Mouse (Mus musculus) forebrain, embryonic 12.5 days (tissue): ENCODE measurements around the gene Vamp1. TPM values are rescaled to one million over a fixed set of nuclear protein-coding genes. Genes with fewer than 3 reads are reported as not detected.

Experiments
- ATAC-seq: fragments of 200-750 bp; cut with Nextera tagmentation; 2 replicates; pipeline ENCODE4 v1.8.0; 2017; ENCODE audit warnings: moderate TSS enrichment; ENCODE audit not compliant: low FRiP score
- H3K27ac ChIP-seq: fragments of 300-500 bp; sonication (generic); 2 replicates; pipeline ENCODE4 v1.5.1; 2016; ENCODE audit warnings: mild to moderate bottlenecking
- H3K27me3 ChIP-seq: fragments of 300-500 bp; sonication (generic); 2 replicates; pipeline ENCODE4 v1.6.1; 2016; ENCODE audit warnings: mild to moderate bottlenecking
- H3K36me3 ChIP-seq: fragments of 300-500 bp; sonication (generic); replicated peaks from 2 replicates; pipeline ENCODE4 v1.6.1; 2016; ENCODE audit warnings: mild to moderate bottlenecking
- H3K4me1 ChIP-seq: fragments of 300-500 bp; sonication (generic); 2 replicates; pipeline ENCODE4 v1.6.1; 2016
- H3K4me2 ChIP-seq: fragments of 300-500 bp; sonication (generic); 2 replicates; pipeline ENCODE4 v1.6.1; 2016; ENCODE audit warnings: mild to moderate bottlenecking, moderate library complexity
- H3K4me3 ChIP-seq: fragments of 300-500 bp; sonication (generic); replicated peaks from 2 replicates; pipeline ENCODE4 v1.5.1; 2016; ENCODE audit warnings: mild to moderate bottlenecking
- H3K9ac ChIP-seq: fragments of 300-500 bp; sonication (generic); 2 replicates; pipeline ENCODE4 v1.6.1; 2016; ENCODE audit warnings: mild to moderate bottlenecking
- H3K9me3 ChIP-seq: fragments of 300-500 bp; sonication (generic); 2 replicates; pipeline ENCODE4 v1.6.1; 2016
- WGBS: fragments of 180-500 bp; shearing (Covaris S2); methylation state at CpG from one replicate; pipeline ENCODE4 v1.1.7; 2016; 5-methylcytosine and 5-hydroxymethylcytosine counted together
- polyA plus RNA-seq: library from polyadenylated mRNA; unstranded; fragments of >200 nt; fragmentation: Nextera tagmentation; extraction: Ambion mirVana; gene quantifications from 2 replicates; pipeline ENCODE4 v1.2.1, GENCODE M21; 2016

Vamp1 gene
- polyA plus RNA-seq, 1 experiment from 2014 or later, result 5.5 TPM

- Histone ChIP-seq H3K9ac (no peak overlapping the region), H3K9me3 (no peaks in the 10 kb centered on the region), H3K4me2 (no peak overlapping the region), H3K4me3 (no peak overlapping the region), H3K36me3 (peaks cover 5% of the 10 kb centered on the region; the same call in 1 of the 2 replicates), H3K27ac (no peak overlapping the region), H3K4me1 (peaks cover 10% of the 10 kb centered on the region), H3K27me3 (peaks cover 12% of the 10 kb centered on the region)
- ATAC-seq, result no peak
- WGBS, result 91% methylated on average over 11 of the region's 11 CpGs
Observed at GRCm38 (mm10) chr6:125217899-125218298, 2.5 kb downstream of the Vamp1 start.

GRCm38 (mm10) chr6:125218963-125219362, 3.6 kb downstream of the Vamp1 start:
- Histone ChIP-seq H3K4me3 (no peak overlapping the region), H3K9ac (no peak overlapping the region), H3K4me2 (no peak overlapping the region), H3K36me3 (peaks cover 5% of the 10 kb centered on the region; the same call in 1 of the 2 replicates), H3K27me3 (peaks cover 1% of the 10 kb centered on the region), H3K27ac (no peak overlapping the region), H3K9me3 (no peaks in the 10 kb centered on the region), H3K4me1 (peaks cover 10% of the 10 kb centered on the region)
- WGBS, result 84% methylated on average over 4 of the region's 4 CpGs
- no peak for ATAC-seq

GRCm38 (mm10) chr6:125221115-125221745, 5.9 kb downstream of the Vamp1 start:
- Histone ChIP-seq H3K36me3 (peaks cover 5% of the 10 kb centered on the region; the same call in 1 of the 2 replicates), H3K4me1 (peaks cover 5% of the 10 kb centered on the region), H3K27me3 (no peaks in the 10 kb centered on the region), H3K27ac (no peak overlapping the region), H3K9ac (no peak overlapping the region), H3K4me3 (no peak overlapping the region), H3K4me2 (no peak overlapping the region), H3K9me3 (no peaks in the 10 kb centered on the region)
- no peak for ATAC-seq
- WGBS, result 91% methylated on average over 20 of the region's 20 CpGs

- Histone ChIP-seq H3K4me3 (no peak overlapping the region), H3K9me3 (no peaks in the 10 kb centered on the region), H3K4me1 (no peaks in the 10 kb centered on the region), H3K27me3 (no peaks in the 10 kb centered on the region), H3K9ac (no peak overlapping the region), H3K4me2 (no peak overlapping the region), H3K36me3 (peaks cover 5% of the 10 kb centered on the region; the same call in 1 of the 2 replicates), H3K27ac (no peak overlapping the region)
- ATAC-seq, result no peak
- 65% methylated on average over 2 of the region's 2 CpGs for WGBS
Observed at GRCm38 (mm10) chr6:125222146-125222545, 6.8 kb downstream of the Vamp1 start.

GRCm38 (mm10) chr6:125222577-125222976, 7.2 kb downstream of the Vamp1 start:
- 76% methylated on average over 3 of the region's 3 CpGs for WGBS

GRCm38 (mm10) chr6:125225518-125226115, 10.3 kb downstream of the Vamp1 start:
- 84% methylated on average over 5 of the region's 5 CpGs for WGBS
- H3K27ac ChIP-seq, result no peak overlapping the region
- H3K4me2 ChIP-seq, result no peak overlapping the region
- H3K4me1 ChIP-seq, result peaks cover 2% of the 10 kb centered on the region; the same call in 1 of the 2 replicates
- no peaks in the 10 kb centered on the region for H3K27me3 ChIP-seq
- no peak overlapping the region for H3K4me3 ChIP-seq
- no peak for ATAC-seq
- H3K9ac ChIP-seq, result no peak overlapping the region
- H3K36me3 ChIP-seq, result no peaks in the 10 kb centered on the region; the same call in 1 of the 2 replicates
- no peaks in the 10 kb centered on the region for H3K9me3 ChIP-seq

More at GRCm38 (mm10) chr6:125222577-125222976, 7.2 kb downstream of the Vamp1 start:
- no peaks in the 10 kb centered on the region for H3K27me3 ChIP-seq
- H3K36me3 ChIP-seq, result peaks cover 5% of the 10 kb centered on the region; the same call in 1 of the 2 replicates
- no peaks in the 10 kb centered on the region for H3K9me3 ChIP-seq
- H3K27ac ChIP-seq, result no peak overlapping the region
- no peaks in the 10 kb centered on the region for H3K4me1 ChIP-seq
- H3K4me2 ChIP-seq, result no peak overlapping the region
- H3K9ac ChIP-seq, result no peak overlapping the region
- ATAC-seq, result no peak
- H3K4me3 ChIP-seq, result no peak overlapping the region

GRCm38 (mm10) chr6:125230571-125230970, 15.2 kb downstream of the Vamp1 start:
- H3K9me3 ChIP-seq, result no peaks in the 10 kb centered on the region
- H3K27ac ChIP-seq, result no peak overlapping the region
- no peaks in the 10 kb centered on the region for H3K27me3 ChIP-seq
- no peak overlapping the region for H3K9ac ChIP-seq
- no peak for ATAC-seq
- no peak overlapping the region for H3K4me3 ChIP-seq
- peaks cover 20% of the 10 kb centered on the region for H3K4me1 ChIP-seq
- H3K36me3 ChIP-seq, result no peaks in the 10 kb centered on the region
- H3K4me2 ChIP-seq, result no peak overlapping the region
- WGBS, result 61% methylated on average over 9 of the region's 9 CpGs

- H3K36me3 ChIP-seq, result no peaks in the 10 kb centered on the region
- H3K4me3 ChIP-seq, result peak within 1 kb of the TSS; percentile 41
- peak within 1 kb of the TSS; percentile 79 for H3K4me2 ChIP-seq
- H3K9ac ChIP-seq, result peak within 1 kb of the TSS; percentile 61
- peaks cover 20% of the 10 kb centered on the region for H3K4me1 ChIP-seq
- peak; percentile 76 for ATAC-seq
- WGBS, result 10% methylated on average over 16 of the region's 16 CpGs
- H3K27me3 ChIP-seq, result no peaks in the 10 kb centered on the region
- peak within 1 kb of the TSS; percentile 31; the same call in 1 of the 2 replicates for H3K27ac ChIP-seq
- no peaks in the 10 kb centered on the region for H3K9me3 ChIP-seq
Observed at GRCm38 (mm10) chr6:125231117-125232044, 16.0 kb downstream of the Vamp1 start, which contains the start of gene Tapbpl. TSS of gene Tapbpl (minus strand) at chr6:125231860.

- Histone ChIP-seq H3K4me2 (peak overlapping the region; percentile 79), H3K27ac (no peak overlapping the region), H3K4me3 (peak overlapping the region; percentile 41), H3K4me1 (peaks cover 20% of the 10 kb centered on the region), H3K9ac (peak overlapping the region; percentile 61; the same call in 1 of the 2 replicates), H3K36me3 (no peaks in the 10 kb centered on the region), H3K27me3 (no peaks in the 10 kb centered on the region), H3K9me3 (no peaks in the 10 kb centered on the region)
- peak; percentile 42; the same call in 1 of the 2 replicates for ATAC-seq
- WGBS, result 53% methylated on average over 4 of the region's 4 CpGs
Observed at GRCm38 (mm10) chr6:125232045-125232437, 16.7 kb downstream of the Vamp1 start.

GRCm38 (mm10) chr6:125232516-125232915, 17.2 kb downstream of the Vamp1 start:
- Histone ChIP-seq H3K36me3 (no peaks in the 10 kb centered on the region), H3K9me3 (no peaks in the 10 kb centered on the region), H3K4me2 (no peak overlapping the region), H3K9ac (no peak overlapping the region), H3K27ac (no peak overlapping the region), H3K4me3 (no peak overlapping the region), H3K4me1 (peaks cover 20% of the 10 kb centered on the region), H3K27me3 (no peaks in the 10 kb centered on the region)
- ATAC-seq, result no peak
- WGBS, result 85% methylated on average over 6 of the region's 6 CpGs

- Histone ChIP-seq H3K27me3 (no peaks in the 10 kb centered on the region), H3K9ac (no peak overlapping the region), H3K36me3 (no peaks in the 10 kb centered on the region), H3K4me1 (peaks cover 20% of the 10 kb centered on the region), H3K4me2 (no peak overlapping the region), H3K9me3 (no peaks in the 10 kb centered on the region), H3K4me3 (no peak overlapping the region), H3K27ac (no peak overlapping the region)
- WGBS, result 61% methylated on average over 7 of the region's 7 CpGs
- ATAC-seq, result no peak
Observed at GRCm38 (mm10) chr6:125233816-125234519, 18.6 kb downstream of the Vamp1 start.

- no peak overlapping the region for H3K4me2 ChIP-seq
- H3K9ac ChIP-seq, result no peak overlapping the region
- H3K4me3 ChIP-seq, result no peak overlapping the region
- no peak for ATAC-seq
- no peaks in the 10 kb centered on the region for H3K36me3 ChIP-seq
- H3K4me1 ChIP-seq, result peaks cover 20% of the 10 kb centered on the region
- no peaks in the 10 kb centered on the region for H3K27me3 ChIP-seq
- no peaks in the 10 kb centered on the region for H3K9me3 ChIP-seq
- H3K27ac ChIP-seq, result no peak overlapping the region
- 68% methylated on average over 5 of the region's 5 CpGs for WGBS
Observed at GRCm38 (mm10) chr6:125234520-125234828, 19.1 kb downstream of the Vamp1 start.
